Comparison of ENCODE assay signal across 22 mouse cellular contexts in the genomic region with DNA sequence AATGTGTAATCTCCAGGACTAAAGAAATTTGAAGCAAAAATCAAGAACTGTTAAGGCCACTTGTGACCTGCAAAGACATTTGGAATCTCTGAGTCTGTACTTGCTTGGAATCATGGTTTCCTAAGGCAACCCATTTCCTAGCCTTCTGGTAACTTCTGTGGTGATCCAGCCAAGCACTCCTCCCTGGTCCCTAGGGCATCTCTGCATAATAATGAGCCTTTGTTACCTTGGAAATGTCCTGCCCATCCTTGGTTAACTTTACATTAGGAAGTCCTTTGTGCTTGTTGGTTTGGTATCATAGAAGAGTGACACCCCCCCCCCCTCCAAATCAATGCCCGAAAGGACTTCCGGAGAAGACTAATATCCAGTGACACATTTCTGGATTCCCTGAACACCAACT.
"Had no signal": no experiment of that assay in that cellular context is flagged by ENCODE, and none has a peak within 500 bp of the region (broad histone marks: within the 10 kb centered on the region; RNA-seq: fewer than 3 reads in every experiment).

No protein-coding gene starts in this region.

- ATAC-seq: liver, embryonic 12.5 days; midbrain, embryonic 13.5 days; midbrain, embryonic 16.5 days had no signal

- DNase-seq: kidney, postnatal 14 days; kidney, postnatal 4 days; liver; lung, adult 18-20 months; lung, postnatal 10 days; lung, postnatal 36 days; right cerebral cortex, postnatal 25 days; spleen, adult 18-20 months; thymus, adult 18-20 months; thymus, postnatal 14 days; thymus, postnatal 4 days had no signal

- H3K27ac ChIP-seq: limb, embryonic 10.5 days; limb, embryonic 13.5 days; liver, embryonic 12.5 days; liver, embryonic 15.5 days; lung, embryonic 15.5 days; midbrain, embryonic 10.5 days; midbrain, embryonic 13.5 days; neural tube, embryonic 13.5 days had no signal

- H3K4me3 ChIP-seq: limb, embryonic 10.5 days; limb, embryonic 13.5 days; liver, embryonic 12.5 days; liver, embryonic 15.5 days; lung, embryonic 15.5 days; megakaryocyte, embryonic 14.5 days; midbrain, embryonic 10.5 days; midbrain, embryonic 13.5 days; myocyte; neural tube, embryonic 13.5 days had no signal

- H3K4me1 ChIP-seq: limb, embryonic 10.5 days; liver, embryonic 12.5 days; liver, embryonic 15.5 days; lung, embryonic 15.5 days; megakaryocyte, embryonic 14.5 days; midbrain, embryonic 10.5 days; midbrain, embryonic 13.5 days; neural tube, embryonic 13.5 days had no signal

- H3K9me3 ChIP-seq: limb, embryonic 10.5 days; limb, embryonic 13.5 days; liver, embryonic 12.5 days; liver, embryonic 15.5 days; lung, embryonic 15.5 days; megakaryocyte, embryonic 14.5 days; midbrain, embryonic 10.5 days; midbrain, embryonic 13.5 days; neural tube, embryonic 13.5 days had no signal

- H3K27me3 ChIP-seq: limb, embryonic 13.5 days; liver, embryonic 12.5 days; liver, embryonic 15.5 days; lung, embryonic 15.5 days; midbrain, embryonic 13.5 days; neural tube, embryonic 13.5 days had no signal

- H3K36me3 ChIP-seq: limb, embryonic 10.5 days; limb, embryonic 13.5 days; liver, embryonic 12.5 days; liver, embryonic 15.5 days; lung, embryonic 15.5 days; midbrain, embryonic 10.5 days; midbrain, embryonic 13.5 days; neural tube, embryonic 13.5 days had no signal

- H3K4me2 ChIP-seq: limb, embryonic 13.5 days; liver, embryonic 12.5 days; liver, embryonic 15.5 days; lung, embryonic 15.5 days; midbrain, embryonic 13.5 days; neural tube, embryonic 13.5 days had no signal

- H3K9ac ChIP-seq: limb, embryonic 13.5 days; liver, embryonic 12.5 days; liver, embryonic 15.5 days; lung, embryonic 15.5 days; midbrain, embryonic 13.5 days; neural tube, embryonic 13.5 days had no signal
